Mouse (Mus musculus) heart, embryonic 15.5 days (tissue): ENCODE data around the gene Plekha6. TPM values are rescaled to one million over a fixed set of nuclear protein-coding genes. Genes with fewer than 3 reads are reported as not detected.

Experiments used
- ATAC-seq: fragments of 200-750 bp; cut with Nextera tagmentation; replicated peaks from 2 replicates; pipeline ENCODE4 v1.8.0; 2017; ENCODE audit warnings: low read depth, moderate TSS enrichment; ENCODE audit not compliant: insufficient number of reproducible peaks, insufficient read depth, low FRiP score
- H3K27ac ChIP-seq: fragments of 300-500 bp; sonication (generic); 2 replicates; pipeline ENCODE4 v1.5.1; 2015; ENCODE audit warnings: mild to moderate bottlenecking, inconsistent platforms
- H3K27me3 ChIP-seq: fragments of 300-500 bp; sonication (generic); 2 replicates; pipeline ENCODE4 v1.6.1; 2015; ENCODE audit warnings: inconsistent platforms
- H3K36me3 ChIP-seq: fragments of 300-500 bp; sonication (generic); 2 replicates; pipeline ENCODE4 v1.6.1; 2015; ENCODE audit warnings: mild to moderate bottlenecking, inconsistent platforms
- H3K4me1 ChIP-seq: fragments of 300-500 bp; sonication (generic); replicated peaks from 2 replicates; pipeline ENCODE4 v1.6.1; 2015; ENCODE audit warnings: inconsistent platforms
- H3K4me2 ChIP-seq: fragments of 300-500 bp; sonication (generic); 2 replicates; pipeline ENCODE4 v1.6.1; 2015; ENCODE audit warnings: inconsistent platforms, mild to moderate bottlenecking, moderate library complexity
- H3K4me3 ChIP-seq: fragments of 300-500 bp; sonication (generic); 2 replicates; pipeline ENCODE4 v1.5.1; 2015; ENCODE audit warnings: mild to moderate bottlenecking, inconsistent platforms
- H3K9ac ChIP-seq: fragments of 300-500 bp; sonication (generic); 2 replicates; pipeline ENCODE4 v1.6.1; 2015; ENCODE audit warnings: mild to moderate bottlenecking, inconsistent platforms
- H3K9me3 ChIP-seq: fragments of 300-500 bp; sonication (generic); replicated peaks from 2 replicates; pipeline ENCODE4 v1.6.1; 2016; ENCODE audit warnings: inconsistent platforms
- WGBS: fragments of 180-500 bp; shearing (Covaris S2); methylation state at CpG from one replicate; pipeline ENCODE4 v1.1.7; 2015; ENCODE audit warnings: mixed read lengths; 5-methylcytosine and 5-hydroxymethylcytosine counted together
- polyA plus RNA-seq: library from polyadenylated mRNA; unstranded; fragments of >200 nt; fragmentation: Nextera tagmentation; extraction: Ambion mirVana; gene quantifications from 2 replicates; pipeline ENCODE4 v1.2.1, GENCODE M21; 2015

The Plekha6 gene
- 12.2 and 13.8 TPM in 2 replicates for polyA plus RNA-seq

GRCm38 (mm10) chr1:133163820-133164431 is at the start of gene Plekha6:
Plekha6 (plus strand) TSS chr1:133164210.
- H3K9ac ChIP-seq, result peak within 1 kb of the TSS; percentile 47
- H3K4me1 ChIP-seq, result peaks cover 25% of the 10 kb centered on the region
- peak within 1 kb of the TSS; percentile 53 for H3K4me3 ChIP-seq
- WGBS, result under 1% methylated on average over 66 of the region's 68 CpGs
- H3K4me2 ChIP-seq, result peak within 1 kb of the TSS; percentile 94
- no peaks in the 10 kb centered on the region for H3K36me3 ChIP-seq
- H3K9me3 ChIP-seq, result no peaks in the 10 kb centered on the region
- H3K27me3 ChIP-seq, result peaks cover 71% of the 10 kb centered on the region
- no peak within 1 kb of the TSS for H3K27ac ChIP-seq
- ATAC-seq, result 0 out of 2 replicates have a peak, but pooled peaks have one; percentile 27

- Histone ChIP-seq H3K4me1 (no peaks in the 10 kb centered on the region), H3K36me3 (no peaks in the 10 kb centered on the region), H3K9me3 (no peaks in the 10 kb centered on the region), H3K4me2 (no peak overlapping the region), H3K27me3 (no peaks in the 10 kb centered on the region), H3K4me3 (no peak overlapping the region), H3K27ac (no peak overlapping the region), H3K9ac (no peak overlapping the region)
- no peak for ATAC-seq
- WGBS, result 93% methylated on average over 4 of the region's 4 CpGs
These were observed 47.9 kb upstream of the Plekha6 start for GRCm38 (mm10) chr1:133116108-133116507.

GRCm38 (mm10) chr1:133118127-133118526 is 45.9 kb upstream of the Plekha6 start:
- WGBS, result 86% methylated on average over 5 of the region's 5 CpGs
- Histone ChIP-seq H3K27me3 (no peaks in the 10 kb centered on the region), H3K4me3 (no peak overlapping the region), H3K4me2 (no peak overlapping the region), H3K9ac (no peak overlapping the region), H3K36me3 (no peaks in the 10 kb centered on the region), H3K4me1 (no peaks in the 10 kb centered on the region), H3K27ac (no peak overlapping the region), H3K9me3 (no peaks in the 10 kb centered on the region)
- ATAC-seq, result no peak

- Histone ChIP-seq H3K27ac (no peak overlapping the region), H3K9me3 (no peaks in the 10 kb centered on the region), H3K27me3 (no peaks in the 10 kb centered on the region), H3K4me2 (no peak overlapping the region), H3K36me3 (no peaks in the 10 kb centered on the region), H3K4me3 (no peak overlapping the region), H3K4me1 (no peaks in the 10 kb centered on the region), H3K9ac (no peak overlapping the region)
- no peak for ATAC-seq
- 37% methylated on average over 3 of the region's 3 CpGs for WGBS
These were observed 45.2 kb upstream of the Plekha6 start for GRCm38 (mm10) chr1:133118844-133119243.

GRCm38 (mm10) chr1:133119931-133120712 is 43.9 kb upstream of the Plekha6 start:
- no peaks in the 10 kb centered on the region for H3K9me3 ChIP-seq
- no peak overlapping the region for H3K4me3 ChIP-seq
- no peak overlapping the region for H3K27ac ChIP-seq
- H3K36me3 ChIP-seq, result no peaks in the 10 kb centered on the region
- ATAC-seq, result no peak
- no peaks in the 10 kb centered on the region for H3K27me3 ChIP-seq
- no peak overlapping the region for H3K4me2 ChIP-seq
- 52% methylated on average over 7 of the region's 7 CpGs for WGBS
- H3K4me1 ChIP-seq, result no peaks in the 10 kb centered on the region
- no peak overlapping the region for H3K9ac ChIP-seq

- WGBS, result 48% methylated on average over 6 of the region's 6 CpGs
- no peaks in the 10 kb centered on the region for H3K36me3 ChIP-seq
- no peak overlapping the region for H3K4me2 ChIP-seq
- no peak for ATAC-seq
- no peaks in the 10 kb centered on the region for H3K4me1 ChIP-seq
- no peak overlapping the region for H3K4me3 ChIP-seq
- H3K9ac ChIP-seq, result no peak overlapping the region
- H3K27ac ChIP-seq, result no peak overlapping the region
- no peaks in the 10 kb centered on the region for H3K27me3 ChIP-seq
- H3K9me3 ChIP-seq, result no peaks in the 10 kb centered on the region
These were observed 42.8 kb upstream of the Plekha6 start for GRCm38 (mm10) chr1:133121246-133121645.

- H3K36me3 ChIP-seq, result no peaks in the 10 kb centered on the region
- H3K27me3 ChIP-seq, result no peaks in the 10 kb centered on the region
- no peak overlapping the region for H3K27ac ChIP-seq
- H3K4me3 ChIP-seq, result no peak overlapping the region
- no peak overlapping the region for H3K4me2 ChIP-seq
- no peaks in the 10 kb centered on the region for H3K4me1 ChIP-seq
- no peak for ATAC-seq
- H3K9ac ChIP-seq, result no peak overlapping the region
- WGBS, result 86% methylated on average over 6 of the region's 6 CpGs
- no peaks in the 10 kb centered on the region for H3K9me3 ChIP-seq
These were observed 39.9 kb upstream of the Plekha6 start for GRCm38 (mm10) chr1:133124137-133124536.

- no peak overlapping the region for H3K27ac ChIP-seq
- no peaks in the 10 kb centered on the region for H3K36me3 ChIP-seq
- ATAC-seq, result no peak
These were observed 38.2 kb upstream of the Plekha6 start for GRCm38 (mm10) chr1:133125640-133126364.

GRCm38 (mm10) chr1:133126365-133126740 is 37.7 kb upstream of the Plekha6 start:
- Histone ChIP-seq H3K9me3 (no peaks in the 10 kb centered on the region), H3K4me3 (no peak overlapping the region), H3K27ac (no peak overlapping the region), H3K4me1 (peaks cover 10% of the 10 kb centered on the region; the same call in 1 of the 2 replicates), H3K27me3 (no peaks in the 10 kb centered on the region), H3K36me3 (no peaks in the 10 kb centered on the region), H3K4me2 (no peak overlapping the region), H3K9ac (no peak overlapping the region)
- 74% methylated on average over 4 of the region's 4 CpGs for WGBS
- no peak for ATAC-seq

More at GRCm38 (mm10) chr1:133125640-133126364, 38.2 kb upstream of the Plekha6 start:
- Histone ChIP-seq H3K4me2 (no peak overlapping the region), H3K9ac (no peak overlapping the region), H3K4me1 (peaks cover 10% of the 10 kb centered on the region; the same call in 1 of the 2 replicates), H3K4me3 (no peak overlapping the region), H3K9me3 (no peaks in the 10 kb centered on the region), H3K27me3 (no peaks in the 10 kb centered on the region)
- 88% methylated on average over 9 of the region's 9 CpGs for WGBS

- H3K4me3 ChIP-seq, result no peak overlapping the region
- 52% methylated on average over 9 of the region's 9 CpGs for WGBS
- no peak overlapping the region for H3K9ac ChIP-seq
- H3K36me3 ChIP-seq, result no peaks in the 10 kb centered on the region
- no peak overlapping the region for H3K27ac ChIP-seq
- no peaks in the 10 kb centered on the region for H3K27me3 ChIP-seq
- H3K9me3 ChIP-seq, result no peaks in the 10 kb centered on the region
- no peak overlapping the region for H3K4me2 ChIP-seq
- ATAC-seq, result no peak
- peaks cover 10% of the 10 kb centered on the region; the same call in 1 of the 2 replicates for H3K4me1 ChIP-seq
These were observed 36.7 kb upstream of the Plekha6 start for GRCm38 (mm10) chr1:133127328-133127727.
